Mouse (Mus musculus) thymus, postnatal 4 days (tissue): ENCODE measurements around the gene Hist1h2bg.
A peak's percentile ranks its signal among the peaks of the same experiment; 100 is the strongest.
"Not testable (repeated sequence)": the region's sequence is repeated elsewhere in the genome, so short reads cannot be mapped to it uniquely, and the experiment has no call there.

Experiments used
- DNase-seq: peaks from one replicate; pipeline ENCODE4 v3.0.0; 2021

Gene Hist1h2bg

GRCm38 (mm10) chr13:23562699-23563462 is 8.3 kb upstream of the Hist1h2bg start:
- peak; percentile 41 for DNase-seq

- no peak for DNase-seq
Observed at GRCm38 (mm10) chr13:23564482-23564881, 6.7 kb upstream of the Hist1h2bg start.

GRCm38 (mm10) chr13:23570261-23571021 is 755 bp upstream of the Hist1h2bg start:
- not testable (repeated sequence) for DNase-seq

GRCm38 (mm10) chr13:23571504-23572217 is 465 bp downstream of the Hist1h2bg start:
- DNase-seq = peak; percentile 30

- DNase-seq = no peak
Observed at GRCm38 (mm10) chr13:23572218-23573033, 1.2 kb downstream of the Hist1h2bg start.

GRCm38 (mm10) chr13:23573034-23573897 is 2.1 kb downstream of the Hist1h2bg start:
- DNase-seq = peak; percentile 49

DNA sequence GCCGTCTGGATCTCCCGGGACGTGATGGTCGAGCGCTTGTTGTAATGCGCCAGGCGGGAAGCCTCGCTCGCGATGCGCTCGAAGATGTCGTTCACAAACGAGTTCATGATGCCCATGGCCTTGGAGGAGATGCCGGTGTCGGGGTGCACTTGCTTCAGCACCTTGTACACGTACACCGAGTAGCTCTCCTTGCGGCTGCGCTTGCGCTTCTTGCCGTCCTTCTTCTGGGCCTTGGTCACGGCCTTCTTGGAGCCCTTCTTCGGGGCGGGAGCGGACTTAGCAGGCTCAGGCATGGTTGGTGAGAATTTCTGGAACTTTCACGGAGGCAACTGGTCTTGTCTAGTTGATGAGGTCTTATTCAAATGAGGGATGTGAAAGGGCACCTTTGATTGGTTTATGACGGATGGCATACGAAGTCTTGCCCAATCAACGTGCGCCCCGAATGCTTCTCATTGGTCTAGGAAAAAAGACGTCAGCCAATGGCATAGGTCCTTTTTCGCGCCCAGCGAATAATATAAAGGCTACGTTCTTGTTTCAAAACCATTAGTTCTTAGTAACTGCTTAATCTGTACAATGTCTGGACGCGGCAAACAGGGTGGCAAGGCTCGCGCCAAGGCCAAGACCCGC is 2.8 kb downstream of the Hist1h2bg start, which contains the start of the genes Hist1h2bf and Hist1h2ad:
Gene Hist1h2bf, minus strand, starts transcription at position 299 of the 627 bp plus-strand sequence.
Gene Hist1h2ad, plus strand, starts transcription at position 484 of the 627 bp plus-strand sequence.
- DNase-seq = peak; percentile 85

DNA sequence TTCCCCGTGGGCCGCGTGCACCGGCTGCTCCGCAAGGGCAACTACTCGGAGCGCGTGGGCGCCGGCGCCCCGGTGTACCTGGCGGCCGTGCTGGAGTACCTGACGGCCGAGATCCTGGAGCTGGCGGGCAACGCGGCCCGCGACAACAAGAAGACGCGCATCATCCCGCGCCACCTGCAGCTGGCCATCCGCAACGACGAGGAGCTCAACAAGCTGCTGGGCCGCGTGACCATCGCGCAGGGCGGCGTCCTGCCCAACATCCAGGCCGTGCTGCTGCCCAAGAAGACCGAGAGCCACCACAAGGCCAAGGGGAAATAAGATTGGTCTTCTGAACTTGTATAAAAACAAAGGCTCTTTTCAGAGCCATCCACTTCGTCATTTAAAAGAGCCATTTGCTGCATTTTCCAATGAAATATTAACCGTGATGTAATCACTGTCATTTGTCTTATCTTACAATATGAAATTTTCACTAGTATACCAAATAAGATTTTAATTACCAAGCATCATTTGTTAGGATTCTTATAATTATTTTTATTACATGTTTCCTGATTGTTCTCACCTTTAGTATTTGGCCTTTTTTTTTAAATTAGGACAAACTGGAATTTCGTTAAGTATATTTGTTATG is 3.5 kb downstream of the Hist1h2bg start:
- not testable (repeated sequence) for DNase-seq

- DNase-seq = peak; percentile 40
Observed at GRCm38 (mm10) chr13:23575271-23575851, 4.2 kb downstream of the Hist1h2bg start, which contains the start of gene Hist1h3d. Hist1h3d (plus strand) TSS chr13:23575763.

DNA sequence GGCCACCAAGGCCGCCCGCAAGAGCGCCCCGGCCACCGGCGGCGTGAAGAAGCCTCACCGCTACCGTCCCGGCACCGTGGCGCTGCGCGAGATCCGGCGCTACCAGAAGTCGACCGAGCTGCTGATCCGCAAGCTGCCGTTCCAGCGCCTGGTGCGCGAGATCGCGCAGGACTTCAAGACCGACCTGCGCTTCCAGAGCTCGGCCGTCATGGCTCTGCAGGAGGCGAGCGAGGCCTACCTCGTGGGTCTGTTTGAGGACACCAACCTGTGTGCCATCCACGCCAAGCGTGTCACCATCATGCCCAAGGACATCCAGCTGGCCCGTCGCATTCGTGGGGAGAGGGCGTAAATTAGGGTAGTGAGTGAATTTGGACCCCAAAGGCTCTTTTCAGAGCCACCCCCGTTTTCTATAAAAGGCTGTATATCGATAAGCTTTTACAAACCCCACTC is 4.7 kb downstream of the Hist1h2bg start:
- peak; percentile 41 for DNase-seq

GRCm38 (mm10) chr13:23576351-23576881 is 5.2 kb downstream of the Hist1h2bg start:
- DNase-seq = no peak

DNA sequence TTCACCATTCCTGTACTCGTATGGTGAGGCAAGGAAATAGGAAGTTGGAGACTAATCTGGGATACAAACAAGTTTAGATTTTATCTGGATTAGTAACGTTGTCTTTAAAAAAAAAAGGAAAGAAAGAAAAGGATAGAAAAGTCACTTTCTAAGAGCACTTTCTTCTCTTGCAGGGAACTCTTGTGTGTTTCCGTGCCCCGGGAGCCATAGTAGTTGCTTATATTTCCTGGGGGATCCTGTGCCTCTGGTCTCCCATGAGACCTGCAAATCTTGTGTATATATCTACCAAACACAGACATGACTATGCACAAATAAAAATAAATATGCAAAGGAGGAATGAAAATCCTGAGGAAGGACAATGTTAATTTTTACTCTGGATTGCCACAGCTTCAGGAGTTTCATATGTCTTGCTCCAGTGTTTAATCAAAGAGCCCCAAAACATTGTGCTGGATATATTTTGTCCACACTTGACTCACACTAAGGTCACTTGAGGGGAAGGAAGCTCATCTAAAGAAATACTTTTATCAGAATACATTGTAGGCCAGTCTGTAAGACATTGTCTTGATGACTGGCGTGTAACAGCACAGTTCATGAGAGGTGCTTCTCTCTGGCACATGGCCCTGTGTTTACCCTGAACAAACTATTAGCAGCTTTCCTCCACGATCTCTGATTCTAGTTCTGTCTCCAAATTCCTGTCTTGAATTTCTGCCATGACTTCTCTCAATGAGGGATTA is 5.9 kb downstream of the Hist1h2bg start:
- no peak for DNase-seq

DNA sequence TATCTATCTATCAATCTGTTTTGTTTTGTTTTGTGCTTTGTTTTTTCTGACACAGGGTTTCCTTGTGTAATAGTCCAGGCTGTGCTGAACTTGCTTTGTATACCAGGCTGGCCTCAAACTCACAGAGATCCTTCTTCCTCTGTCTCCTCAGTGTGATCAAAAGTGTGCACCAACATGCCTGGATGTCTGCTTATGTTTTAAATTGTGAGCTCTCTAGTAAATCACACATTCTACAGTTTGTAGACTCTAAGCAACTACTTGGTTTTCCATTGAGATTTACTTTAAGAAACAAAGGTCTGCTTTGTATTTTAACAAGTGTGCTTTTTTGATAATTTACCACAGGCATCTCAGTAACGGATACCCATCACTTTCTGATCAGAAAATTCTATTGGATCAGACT is 6.6 kb downstream of the Hist1h2bg start:
- DNase-seq = no peak

DNA sequence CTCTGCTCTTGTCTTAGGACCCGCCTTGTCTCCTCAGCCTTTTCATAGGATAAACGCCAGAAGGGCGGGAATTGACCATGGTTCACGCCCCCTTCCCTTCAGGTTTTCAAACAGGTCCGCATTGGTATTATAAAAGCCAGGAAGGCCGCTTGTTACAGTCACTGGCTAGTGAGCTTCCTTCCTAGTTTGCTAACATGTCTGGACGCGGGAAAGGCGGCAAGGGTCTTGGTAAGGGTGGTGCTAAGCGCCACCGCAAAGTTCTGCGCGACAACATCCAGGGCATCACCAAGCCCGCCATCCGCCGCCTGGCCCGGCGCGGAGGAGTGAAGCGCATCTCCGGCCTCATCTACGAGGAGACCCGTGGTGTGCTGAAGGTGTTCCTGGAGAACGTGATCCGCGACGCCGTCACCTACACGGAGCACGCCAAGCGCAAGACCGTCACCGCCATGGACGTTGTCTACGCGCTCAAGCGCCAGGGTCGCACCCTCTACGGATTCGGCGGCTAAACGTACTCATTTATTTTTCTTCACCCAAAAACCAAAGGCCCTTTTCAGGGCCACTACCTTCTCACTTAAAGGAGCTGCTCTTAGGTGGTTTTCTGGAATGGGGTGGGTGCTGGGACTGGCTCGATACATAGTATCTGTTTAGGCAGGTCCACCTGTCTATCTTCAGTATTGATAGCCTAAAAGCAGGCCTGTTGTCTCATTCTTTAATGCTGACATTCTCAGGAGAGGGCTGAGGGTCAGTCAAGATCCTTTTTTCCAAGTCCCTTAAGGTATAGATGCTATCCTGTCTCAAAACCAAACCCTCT is 10.4 kb downstream of the Hist1h2bg start, which contains the start of gene Hist1h4d:
Gene Hist1h4d, plus strand, starts transcription at position 191 of the 811 bp plus-strand sequence.
- DNase-seq = peak; percentile 91

DNA sequence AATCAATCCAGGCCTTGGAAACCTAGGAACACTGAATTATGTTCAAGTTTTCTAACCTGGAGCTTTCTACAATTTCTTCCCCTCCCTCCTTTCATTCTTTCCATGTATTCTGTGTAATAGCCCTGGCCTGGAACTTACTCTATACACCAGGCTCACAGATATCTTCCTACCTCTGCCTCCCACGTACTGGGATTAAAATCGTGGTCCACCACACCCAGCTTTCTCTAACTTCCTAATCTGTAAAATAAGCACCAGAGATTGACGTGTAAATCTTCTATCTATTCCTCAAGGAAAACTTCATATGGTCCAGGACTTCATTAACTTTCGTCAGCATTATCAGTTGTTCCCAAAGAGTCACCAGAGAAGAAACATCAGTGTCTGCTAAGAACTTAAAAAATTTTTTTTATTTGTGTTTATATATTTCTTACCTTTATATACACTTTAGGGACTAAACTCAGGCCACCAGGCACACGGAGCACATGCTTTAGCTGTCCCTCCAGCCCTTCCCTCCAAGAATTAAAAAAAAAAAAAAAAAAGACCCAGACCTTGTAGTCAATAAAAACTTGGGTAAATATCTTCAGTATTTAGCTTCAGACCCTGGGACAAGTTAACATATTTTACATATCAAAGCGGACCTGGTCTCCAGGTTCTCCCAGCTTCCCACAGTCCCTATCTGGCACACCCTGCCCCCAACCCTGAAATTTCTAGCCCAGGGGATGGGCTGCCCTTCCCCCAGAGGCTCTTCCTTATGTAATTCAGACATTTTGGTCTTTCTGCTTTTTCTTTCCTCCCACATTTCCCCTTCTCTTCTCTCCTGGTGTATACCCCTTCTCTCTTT is 11.2 kb downstream of the Hist1h2bg start:
- DNase-seq = peak; percentile 26

DNA sequence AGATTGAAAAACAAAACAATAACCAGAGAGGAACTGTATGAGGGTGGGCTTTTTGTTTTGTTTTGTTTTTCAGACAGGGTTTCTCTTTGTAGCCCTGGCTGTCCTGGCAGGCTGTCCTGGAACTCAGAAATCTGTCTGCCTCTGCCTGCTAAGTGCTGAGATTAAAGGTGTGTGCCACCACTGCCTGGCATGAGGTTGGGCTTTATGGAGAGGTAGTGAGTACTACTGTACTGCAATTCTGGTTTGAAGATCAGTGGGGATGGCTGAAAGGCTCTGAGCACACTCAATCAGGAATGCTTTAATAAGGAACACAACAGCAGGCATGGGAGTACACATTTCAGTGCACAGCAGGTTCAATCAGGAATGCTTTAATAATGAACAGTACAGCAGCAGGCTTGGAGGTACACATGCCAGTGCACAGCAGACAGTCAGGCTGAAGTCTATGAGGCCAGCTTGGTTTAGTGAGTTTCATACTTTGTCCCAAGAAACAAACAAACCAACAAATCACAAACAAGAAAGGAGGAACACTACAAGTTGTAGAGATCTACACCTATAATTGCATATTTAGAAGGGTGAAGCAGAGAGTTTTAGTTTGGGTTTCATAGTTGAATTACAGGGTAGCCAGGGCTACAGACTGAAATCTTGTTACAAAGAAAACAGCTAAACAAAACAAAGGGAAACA is 12.3 kb downstream of the Hist1h2bg start:
- DNase-seq = peak; percentile 24
